Mouse (Mus musculus): ENCODE measurements around the gene Thtpa. TPM values are rescaled to one million over a fixed set of nuclear protein-coding genes. Genes with fewer than 3 reads are reported as not detected.

Gene Thtpa
- polyA plus RNA-seq, 1 experiment from 2014 or later = 44.4 TPM

GRCm38 (mm10) chr14:55113975-55114645, 19.5 kb downstream of the Thtpa start:
- H3K4me3 ChIP-seq (ENCODE audit: low read depth, low read length) = peak overlapping the region; percentile 73
- ATAC-seq = no peak
- no peaks in the 10 kb centered on the region for H3K9me3 ChIP-seq (replicated peaks; ENCODE audit: control insufficient read depth, low read length)
- peaks cover 6% of the 10 kb centered on the region; the same call in 1 of the 2 replicates for H3K27me3 ChIP-seq (replicated peaks; ENCODE audit: control insufficient read depth, insufficient read depth, low read length)
- H3K4me2 ChIP-seq (ENCODE audit: low read length) = peak overlapping the region; percentile 96
- WGBS = 23% methylated on average over 26 of the region's 26 CpGs
- no peak for DNase-seq (ENCODE audit: low spot score)
- H3K36me3 ChIP-seq (ENCODE audit: control insufficient read depth, insufficient read depth, low read length) = peaks cover 8% of the 10 kb centered on the region; the same call in 1 of the 2 replicates
- H3K27ac ChIP-seq (ENCODE audit: low read depth, low read length) = peak overlapping the region; percentile 95; the same call in 1 of the 2 replicates
- H3K4me1 ChIP-seq (ENCODE audit: control insufficient read depth, insufficient read depth, low read length) = peaks cover 25% of the 10 kb centered on the region
- H3K9ac ChIP-seq (ENCODE audit: low read length) = peak overlapping the region; percentile 84

- H3K27ac ChIP-seq (ENCODE audit: low read depth, low read length) = peak overlapping the region; percentile 95
- H3K4me3 ChIP-seq (ENCODE audit: low read depth, low read length) = peak overlapping the region; percentile 73
- peak overlapping the region; percentile 96 for H3K4me2 ChIP-seq (ENCODE audit: low read length)
- peak overlapping the region; percentile 84 for H3K9ac ChIP-seq (ENCODE audit: low read length)
- under 1% methylated on average over 42 of the region's 78 CpGs for WGBS
- H3K4me1 ChIP-seq (ENCODE audit: control insufficient read depth, insufficient read depth, low read length) = peaks cover 20% of the 10 kb centered on the region
- peak; percentile 71 for DNase-seq (ENCODE audit: low spot score)
- H3K27me3 ChIP-seq (replicated peaks; ENCODE audit: control insufficient read depth, insufficient read depth, low read length) = peaks cover 6% of the 10 kb centered on the region; the same call in 1 of the 2 replicates
- no peaks in the 10 kb centered on the region for H3K9me3 ChIP-seq (replicated peaks; ENCODE audit: control insufficient read depth, low read length)
- peak; percentile 52 for ATAC-seq
- H3K36me3 ChIP-seq (ENCODE audit: control insufficient read depth, insufficient read depth, low read length) = peaks cover 8% of the 10 kb centered on the region; the same call in 1 of the 2 replicates
Observed at GRCm38 (mm10) chr14:55114759-55115701, 20.4 kb downstream of the Thtpa start.

- peaks cover 20% of the 10 kb centered on the region for H3K4me1 ChIP-seq (ENCODE audit: control insufficient read depth, insufficient read depth, low read length)
- no peaks in the 10 kb centered on the region for H3K9me3 ChIP-seq (replicated peaks; ENCODE audit: control insufficient read depth, low read length)
- WGBS = 0% methylated on average over 8 of the region's 8 CpGs
- ATAC-seq = peak; percentile 38
- peak overlapping the region; percentile 96 for H3K4me2 ChIP-seq (ENCODE audit: low read length)
- H3K9ac ChIP-seq (ENCODE audit: low read length) = peak overlapping the region; percentile 84
- peaks cover 8% of the 10 kb centered on the region; the same call in 1 of the 2 replicates for H3K36me3 ChIP-seq (ENCODE audit: control insufficient read depth, insufficient read depth, low read length)
- H3K4me3 ChIP-seq (ENCODE audit: low read depth, low read length) = peak overlapping the region; percentile 73
- peak overlapping the region; percentile 95 for H3K27ac ChIP-seq (ENCODE audit: low read depth, low read length)
- peaks cover 6% of the 10 kb centered on the region; the same call in 1 of the 2 replicates for H3K27me3 ChIP-seq (replicated peaks; ENCODE audit: control insufficient read depth, insufficient read depth, low read length)
- no peak for DNase-seq (ENCODE audit: low spot score)
Observed at GRCm38 (mm10) chr14:55115846-55116245, 21.3 kb downstream of the Thtpa start.

DNA sequence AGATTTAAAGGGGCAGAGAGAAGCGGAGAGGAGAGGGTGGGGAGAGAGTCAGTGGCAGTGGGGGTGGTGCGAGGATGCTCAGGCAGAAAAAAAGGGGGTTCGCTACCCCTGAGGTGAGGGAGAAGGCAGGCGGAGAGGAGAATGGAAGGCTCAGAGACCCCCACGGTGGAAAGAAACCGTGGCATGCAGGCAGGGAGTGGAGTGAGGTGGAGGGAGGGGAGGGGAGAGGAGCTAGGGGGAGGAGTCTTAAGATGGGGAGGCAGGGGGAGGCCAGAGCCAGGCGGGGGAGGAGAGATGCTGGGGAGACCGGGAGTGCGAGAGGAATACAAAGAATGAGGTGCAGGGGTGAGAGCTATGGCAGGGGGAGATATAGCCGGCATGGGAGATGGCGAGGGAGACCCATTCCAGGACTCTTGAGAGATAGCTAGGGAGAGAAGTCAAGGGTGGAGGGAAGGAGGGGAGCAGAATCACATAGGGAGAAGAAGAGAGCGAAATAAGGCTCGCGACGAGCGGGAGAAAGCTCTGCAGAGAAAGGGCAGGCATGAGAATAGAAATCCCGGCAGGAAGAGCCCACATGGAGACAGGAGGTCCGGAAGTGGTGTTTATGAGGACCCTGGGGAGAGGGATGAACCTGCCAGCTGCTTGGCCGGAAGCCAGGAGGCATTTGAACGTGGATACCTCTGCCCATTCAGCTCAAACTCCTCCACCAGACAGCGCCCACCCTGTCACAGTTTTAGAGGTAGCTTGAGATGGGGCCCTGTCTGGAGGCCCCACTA, 22.0 kb downstream of the Thtpa start, which contains the start of gene Jph4:
TSS of gene Jph4 (minus strand) at position 511 of the 776 bp plus-strand sequence.
- peaks cover 6% of the 10 kb centered on the region; the same call in 1 of the 2 replicates for H3K27me3 ChIP-seq (replicated peaks; ENCODE audit: control insufficient read depth, insufficient read depth, low read length)
- WGBS = 5% methylated on average over 21 of the region's 21 CpGs
- peak within 1 kb of the TSS; percentile 96 for H3K4me2 ChIP-seq (ENCODE audit: low read length)
- peaks cover 8% of the 10 kb centered on the region; the same call in 1 of the 2 replicates for H3K36me3 ChIP-seq (ENCODE audit: control insufficient read depth, insufficient read depth, low read length)
- no peaks in the 10 kb centered on the region for H3K9me3 ChIP-seq (replicated peaks; ENCODE audit: control insufficient read depth, low read length)
- H3K4me1 ChIP-seq (ENCODE audit: control insufficient read depth, insufficient read depth, low read length) = peaks cover 20% of the 10 kb centered on the region
- peak; percentile 87 for DNase-seq (ENCODE audit: low spot score)
- peak; percentile 57 for ATAC-seq
- peak within 1 kb of the TSS; percentile 95 for H3K27ac ChIP-seq (ENCODE audit: low read depth, low read length)
- H3K9ac ChIP-seq (ENCODE audit: low read length) = peak within 1 kb of the TSS; percentile 84
- peak within 1 kb of the TSS; percentile 73 for H3K4me3 ChIP-seq (ENCODE audit: low read depth, low read length)

GRCm38 (mm10) chr14:55118852-55119251, 24.3 kb downstream of the Thtpa start:
- 68% methylated on average over 4 of the region's 4 CpGs for WGBS
- no peaks in the 10 kb centered on the region for H3K36me3 ChIP-seq (ENCODE audit: control insufficient read depth, insufficient read depth, low read length)
- peaks cover 3% of the 10 kb centered on the region; the same call in 1 of the 2 replicates for H3K27me3 ChIP-seq (replicated peaks; ENCODE audit: control insufficient read depth, insufficient read depth, low read length)
- H3K27ac ChIP-seq (ENCODE audit: low read depth, low read length) = no peak overlapping the region
- DNase-seq (ENCODE audit: low spot score) (peak; percentile 61), ATAC-seq (no peak)
- no peak overlapping the region for H3K4me2 ChIP-seq (ENCODE audit: low read length)
- peaks cover 21% of the 10 kb centered on the region for H3K4me1 ChIP-seq (ENCODE audit: control insufficient read depth, insufficient read depth, low read length)
- no peaks in the 10 kb centered on the region for H3K9me3 ChIP-seq (replicated peaks; ENCODE audit: control insufficient read depth, low read length)
- no peak overlapping the region for H3K9ac ChIP-seq (ENCODE audit: low read length)
- H3K4me3 ChIP-seq (ENCODE audit: low read depth, low read length) = no peak overlapping the region

DNA sequence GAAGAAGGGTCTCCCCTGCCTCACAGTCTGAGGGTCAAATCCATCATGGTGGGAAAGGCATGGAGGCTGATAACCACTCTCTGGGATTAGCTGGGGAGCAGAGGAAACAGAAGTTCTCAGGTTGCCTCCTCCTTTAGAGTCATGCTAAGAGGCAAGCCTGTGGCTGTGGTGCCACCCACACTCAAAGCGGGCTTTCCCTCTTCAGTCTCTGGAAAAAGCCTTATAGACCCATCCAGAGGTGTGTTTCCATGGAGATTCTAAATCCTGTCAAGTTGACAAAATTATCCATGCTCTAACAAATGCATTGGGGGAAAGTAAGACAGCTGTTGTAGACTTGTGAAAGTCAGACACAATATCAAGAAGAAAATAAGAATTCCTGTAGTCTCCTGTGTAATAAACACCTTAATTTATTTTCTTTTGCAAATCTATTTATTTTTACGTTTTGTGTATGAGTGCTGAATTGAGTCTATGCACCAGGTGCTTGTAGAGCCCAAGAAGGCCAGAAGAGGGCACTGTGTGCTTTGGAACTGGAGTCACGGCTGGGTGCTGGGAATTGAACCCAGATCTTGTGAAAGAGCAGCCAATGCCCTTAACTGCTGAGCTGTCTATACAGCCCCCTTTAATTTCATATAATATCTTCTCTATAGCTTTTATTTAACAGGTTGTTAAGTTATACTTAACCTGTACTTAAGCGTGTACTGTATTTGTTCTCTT, 25.0 kb downstream of the Thtpa start:
- 77% methylated on average over 4 of the region's 4 CpGs for WGBS
- H3K36me3 ChIP-seq (ENCODE audit: control insufficient read depth, insufficient read depth, low read length) = no peaks in the 10 kb centered on the region
- H3K27ac ChIP-seq (ENCODE audit: low read depth, low read length) = no peak overlapping the region
- H3K4me2 ChIP-seq (ENCODE audit: low read length) = no peak overlapping the region
- peaks cover 16% of the 10 kb centered on the region; the same call in 1 of the 2 replicates for H3K4me1 ChIP-seq (ENCODE audit: control insufficient read depth, insufficient read depth, low read length)
- H3K4me3 ChIP-seq (ENCODE audit: low read depth, low read length) = no peak overlapping the region
- ATAC-seq (no peak), DNase-seq (ENCODE audit: low spot score) (no peak)
- no peak overlapping the region for H3K9ac ChIP-seq (ENCODE audit: low read length)
- no peaks in the 10 kb centered on the region for H3K27me3 ChIP-seq (replicated peaks; ENCODE audit: control insufficient read depth, insufficient read depth, low read length)
- no peaks in the 10 kb centered on the region for H3K9me3 ChIP-seq (replicated peaks; ENCODE audit: control insufficient read depth, low read length)

GRCm38 (mm10) chr14:55121947-55122346, 27.4 kb downstream of the Thtpa start:
- DNase-seq (ENCODE audit: low spot score) (peak; percentile 88), ATAC-seq (peak; percentile 73)
- peak overlapping the region; percentile 49; the same call in 1 of the 2 replicates for H3K27ac ChIP-seq (ENCODE audit: low read depth, low read length)
- 14% methylated on average over 5 of the region's 5 CpGs for WGBS
- no peak overlapping the region for H3K4me3 ChIP-seq (ENCODE audit: low read depth, low read length)
- H3K4me1 ChIP-seq (ENCODE audit: control insufficient read depth, insufficient read depth, low read length) = peaks cover 14% of the 10 kb centered on the region; the same call in 1 of the 2 replicates
- H3K27me3 ChIP-seq (replicated peaks; ENCODE audit: control insufficient read depth, insufficient read depth, low read length) = no peaks in the 10 kb centered on the region
- H3K36me3 ChIP-seq (ENCODE audit: control insufficient read depth, insufficient read depth, low read length) = no peaks in the 10 kb centered on the region
- H3K9ac ChIP-seq (ENCODE audit: low read length) = peak overlapping the region; percentile 40; the same call in 1 of the 2 replicates
- peak overlapping the region; percentile 23; the same call in 1 of the 2 replicates for H3K4me2 ChIP-seq (ENCODE audit: low read length)
- no peaks in the 10 kb centered on the region for H3K9me3 ChIP-seq (replicated peaks; ENCODE audit: control insufficient read depth, low read length)
